Mouse (Mus musculus): ENCODE data around the gene S100a9. TPM values are rescaled to one million over a fixed set of nuclear protein-coding genes. Genes with fewer than 3 reads are reported as not detected.

Gene S100a9
- 2.1 and 11.5 TPM in 2 replicates for polyA plus RNA-seq (2015; fragmentation: Nextera tagmentation; extraction: Ambion mirVana)

DNA sequence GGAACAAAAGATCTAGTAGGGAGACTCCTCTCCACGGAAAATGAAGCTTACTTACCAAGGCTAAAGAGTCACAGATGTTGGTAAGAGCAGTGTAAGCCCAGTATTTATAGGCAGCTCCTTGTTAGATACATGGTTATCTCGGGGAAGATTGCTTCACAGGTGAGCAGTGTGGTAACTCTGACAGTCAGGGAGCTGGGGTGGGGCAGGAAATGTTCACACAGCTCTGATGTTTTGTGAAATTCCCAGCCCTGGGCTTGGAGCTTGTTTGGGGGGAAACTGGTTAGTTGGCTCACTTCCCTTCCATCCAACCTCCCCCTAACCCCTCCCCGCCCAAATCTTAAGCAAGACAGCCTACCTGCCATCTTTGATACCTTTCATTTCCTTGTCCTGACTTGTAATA is at the start of gene S100a9:
Gene S100a9 (minus strand): TSS at position 109 of the 400 bp plus-strand sequence.
- Histone ChIP-seq H3K4me2 (no peak within 1 kb of the TSS), H3K9me3 (no peaks in the 10 kb centered on the region), H3K27ac (no peak within 1 kb of the TSS), H3K4me3 (no peak within 1 kb of the TSS), H3K4me1 (no peaks in the 10 kb centered on the region), H3K36me3 (replicated peaks) (no peaks in the 10 kb centered on the region), H3K27me3 (replicated peaks) (no peaks in the 10 kb centered on the region), H3K9ac (no peak within 1 kb of the TSS)
- no peak for ATAC-seq (replicated peaks)
- WGBS, result 71% methylated on average over 3 of the region's 3 CpGs

DNA sequence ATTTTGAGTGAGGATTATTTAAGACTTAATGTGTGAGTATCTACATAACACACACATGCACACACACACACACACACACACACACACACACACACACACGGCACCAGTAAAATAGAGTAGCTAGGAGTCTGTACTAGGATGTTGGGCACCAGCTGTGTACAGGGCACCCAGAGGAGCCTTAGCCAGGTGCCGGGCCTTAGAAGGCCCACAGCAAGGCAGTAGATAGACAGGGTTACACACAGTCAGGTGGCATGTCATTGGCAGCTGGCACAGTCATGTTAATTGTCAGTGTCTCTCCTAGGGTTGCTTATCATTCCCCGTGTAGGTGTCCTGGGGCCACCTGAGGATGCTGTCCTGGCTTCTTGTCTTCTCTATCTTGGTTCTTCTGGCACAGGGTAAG is 31.1 kb upstream of the S100a9 start, which contains the start of gene Pglyrp4:
Gene Pglyrp4 (plus strand): TSS at position 301 of the 400 bp plus-strand sequence.
- no peak within 1 kb of the TSS for H3K9ac ChIP-seq
- no peak for ATAC-seq (replicated peaks)
- WGBS, result 85% methylated on average over 3 of the region's 3 CpGs

DNA sequence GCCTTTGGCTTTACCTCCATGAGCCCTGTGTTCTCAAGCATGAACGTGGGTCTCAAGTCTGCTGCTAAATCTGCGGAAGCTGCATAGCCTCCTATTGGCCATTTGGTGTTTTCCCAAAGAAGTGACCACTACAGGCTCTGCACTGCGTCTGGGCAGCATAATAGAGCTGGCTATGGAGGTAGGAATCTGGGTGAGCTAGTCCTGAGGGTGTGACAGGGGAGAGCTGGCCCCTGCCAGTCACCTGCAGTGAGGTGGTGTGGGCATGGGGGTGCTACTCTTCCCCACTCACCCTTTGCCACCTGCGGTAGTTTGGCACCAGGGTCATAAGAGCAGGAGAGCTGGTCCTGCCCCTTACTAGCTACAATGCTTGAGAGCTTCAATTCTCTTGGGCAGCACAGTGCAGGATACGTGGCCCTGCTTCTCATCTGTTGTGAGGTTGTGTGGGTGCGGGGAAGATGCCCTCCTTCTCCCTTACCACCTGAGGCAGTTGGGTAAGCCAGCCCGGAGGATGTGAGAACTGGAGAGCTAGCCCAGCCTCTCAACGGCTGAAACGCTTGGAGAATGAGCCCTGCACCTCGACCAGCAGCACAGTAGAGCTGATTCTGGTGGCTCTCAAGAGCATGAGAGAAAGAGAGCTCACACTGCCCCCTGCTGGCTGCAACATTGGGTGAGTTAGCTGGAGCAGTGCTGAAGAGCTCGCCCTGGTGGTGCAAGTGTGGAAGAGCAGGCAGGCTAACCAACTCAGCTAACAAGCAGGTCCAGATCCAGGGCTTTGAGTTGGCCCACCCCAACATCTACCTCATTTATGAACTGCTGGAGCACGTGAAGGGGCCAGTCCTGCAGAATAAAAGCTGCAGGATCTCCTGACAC is 14.3 kb upstream of the S100a9 start:
- H3K9me3 ChIP-seq, result no peaks in the 10 kb centered on the region
- H3K4me3 ChIP-seq, result no peak overlapping the region
- no peaks in the 10 kb centered on the region for H3K27me3 ChIP-seq (replicated peaks)
- 0 out of 2 replicates have a peak, but pooled peaks have one; percentile 54 for ATAC-seq (replicated peaks)
- no peak overlapping the region for H3K27ac ChIP-seq
- no peaks in the 10 kb centered on the region for H3K4me1 ChIP-seq
- no peak overlapping the region for H3K9ac ChIP-seq
- 49% methylated on average over 12 of the region's 12 CpGs for WGBS
- H3K36me3 ChIP-seq (replicated peaks), result no peaks in the 10 kb centered on the region
- no peak overlapping the region for H3K4me2 ChIP-seq

More for the DNA sequence above, 31.1 kb upstream of the S100a9 start, which contains the start of gene Pglyrp4:
- no peaks in the 10 kb centered on the region for H3K4me1 ChIP-seq
- H3K4me3 ChIP-seq, result no peak within 1 kb of the TSS
- H3K27me3 ChIP-seq (replicated peaks), result no peaks in the 10 kb centered on the region
- H3K9me3 ChIP-seq, result no peaks in the 10 kb centered on the region
- no peak within 1 kb of the TSS for H3K27ac ChIP-seq
- no peak within 1 kb of the TSS for H3K4me2 ChIP-seq
- H3K36me3 ChIP-seq (replicated peaks), result no peaks in the 10 kb centered on the region

DNA sequence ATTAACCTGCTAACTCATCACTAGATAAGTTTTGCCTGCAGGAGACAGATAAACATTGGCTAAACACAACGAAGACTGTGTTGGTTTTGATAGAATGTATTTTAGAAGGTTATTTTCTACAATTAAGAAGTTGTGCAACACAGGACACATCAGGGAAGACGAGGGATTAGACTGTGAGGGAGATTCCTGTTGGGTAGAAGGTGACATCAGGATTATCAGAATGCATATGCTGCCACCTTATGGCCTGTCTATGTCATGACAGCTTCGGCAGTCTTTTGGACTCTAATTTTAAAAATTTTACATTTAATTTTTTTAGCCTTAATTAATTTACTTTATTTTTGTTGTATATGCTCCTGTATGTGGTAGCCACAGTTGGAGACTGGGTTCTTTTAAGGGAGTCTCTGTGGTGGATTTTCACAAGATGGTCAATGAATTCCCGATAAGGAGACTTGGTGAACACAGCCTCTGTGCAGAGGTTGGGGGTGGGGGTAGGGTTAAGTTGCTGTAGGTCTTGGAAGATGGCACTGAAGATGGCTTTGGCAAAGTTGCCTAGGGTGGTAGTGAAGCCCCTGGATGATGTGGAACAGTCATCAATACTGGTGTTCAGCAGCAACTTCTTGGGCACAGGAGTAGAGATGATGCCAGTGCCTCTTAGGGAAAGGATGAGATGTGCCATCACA is 13.1 kb upstream of the S100a9 start:
- Histone ChIP-seq H3K27me3 (replicated peaks) (no peaks in the 10 kb centered on the region), H3K27ac (no peak overlapping the region), H3K9ac (no peak overlapping the region), H3K9me3 (no peaks in the 10 kb centered on the region), H3K4me1 (no peaks in the 10 kb centered on the region), H3K4me3 (no peak overlapping the region), H3K36me3 (replicated peaks) (no peaks in the 10 kb centered on the region), H3K4me2 (no peak overlapping the region)
- 28% methylated on average over 4 of the region's 4 CpGs for WGBS
- peak; percentile 73 for ATAC-seq (replicated peaks)

DNA sequence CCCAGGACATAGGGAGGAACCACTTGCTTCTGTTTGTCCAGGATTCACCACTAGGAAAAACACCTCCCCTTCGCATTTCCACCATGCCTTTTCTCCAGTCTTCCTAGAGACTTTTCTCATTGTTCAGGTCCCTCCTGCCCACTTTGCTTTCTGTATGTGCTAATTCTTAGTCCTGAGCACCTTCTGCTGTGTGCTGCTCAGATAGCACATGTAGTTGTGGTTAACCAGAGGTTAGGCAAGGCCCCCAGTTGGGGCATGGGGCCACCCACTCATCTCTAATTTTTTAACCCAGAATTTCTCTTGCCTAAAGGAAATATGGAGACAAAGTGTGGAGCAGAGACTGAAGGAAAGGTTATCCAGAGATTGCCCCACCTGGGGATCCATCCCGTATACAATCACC is 6.7 kb upstream of the S100a9 start:
- Histone ChIP-seq H3K4me2 (no peak overlapping the region), H3K9me3 (no peaks in the 10 kb centered on the region), H3K36me3 (replicated peaks) (no peaks in the 10 kb centered on the region), H3K27ac (no peak overlapping the region), H3K9ac (no peak overlapping the region), H3K4me3 (no peak overlapping the region), H3K27me3 (replicated peaks) (no peaks in the 10 kb centered on the region), H3K4me1 (no peaks in the 10 kb centered on the region)
- 87% methylated on average over 2 of the region's 2 CpGs for WGBS
- no peak for ATAC-seq (replicated peaks)

DNA sequence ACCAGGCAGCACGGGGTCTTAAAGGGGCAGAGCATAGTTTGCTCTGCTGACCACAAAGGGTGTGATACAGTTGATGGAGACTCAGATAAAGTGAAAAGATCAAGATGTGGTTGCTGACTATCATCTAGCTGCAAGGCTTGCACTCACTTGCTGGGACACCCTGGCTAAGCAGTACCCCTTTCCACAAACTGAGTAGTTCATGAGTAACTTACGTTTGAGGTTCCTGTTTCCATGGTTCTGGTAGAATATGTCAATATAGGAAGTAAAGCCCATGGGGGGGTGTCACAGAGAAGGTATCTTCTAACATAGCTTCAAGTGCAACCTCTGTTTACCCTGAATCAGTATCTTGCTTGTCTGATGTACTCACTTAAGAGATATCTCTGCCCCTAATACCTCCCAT is 2.0 kb downstream of the S100a9 start:
- no peaks in the 10 kb centered on the region for H3K27me3 ChIP-seq (replicated peaks)
- no peak overlapping the region for H3K4me2 ChIP-seq
- no peak for ATAC-seq (replicated peaks)
- H3K36me3 ChIP-seq (replicated peaks), result no peaks in the 10 kb centered on the region
- WGBS, result 80% methylated on average over 2 of the region's 2 CpGs
- no peak overlapping the region for H3K4me3 ChIP-seq
- no peaks in the 10 kb centered on the region for H3K9me3 ChIP-seq
- no peak overlapping the region for H3K9ac ChIP-seq
- no peak overlapping the region for H3K27ac ChIP-seq
- no peaks in the 10 kb centered on the region for H3K4me1 ChIP-seq

DNA sequence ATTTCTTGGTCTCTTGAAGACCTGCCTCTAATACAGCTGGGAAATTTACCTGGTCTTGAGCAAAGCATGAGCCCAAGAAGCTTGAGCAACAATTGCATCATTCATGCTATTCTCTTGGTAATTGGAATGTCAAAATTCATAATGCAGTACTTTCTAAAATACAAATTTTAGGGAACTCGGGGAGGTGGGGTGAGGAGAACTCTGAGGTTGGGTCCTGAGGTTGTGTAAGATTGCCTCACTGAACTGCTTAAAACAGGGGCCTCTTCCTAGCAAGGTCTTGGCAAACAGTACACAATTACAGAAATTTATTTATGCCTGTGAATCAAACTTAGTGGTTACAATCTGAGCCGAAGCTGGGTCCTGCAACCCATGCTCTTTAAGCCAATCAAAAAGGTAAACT is 8.7 kb downstream of the S100a9 start:
- H3K9me3 ChIP-seq, result no peaks in the 10 kb centered on the region
- no peak overlapping the region for H3K27ac ChIP-seq
- no peak overlapping the region for H3K4me2 ChIP-seq
- H3K9ac ChIP-seq, result no peak overlapping the region
- WGBS, result 78% methylated on average over 2 of the region's 2 CpGs
- H3K36me3 ChIP-seq (replicated peaks), result no peaks in the 10 kb centered on the region
- ATAC-seq (replicated peaks), result no peak
- no peaks in the 10 kb centered on the region for H3K27me3 ChIP-seq (replicated peaks)
- no peak overlapping the region for H3K4me3 ChIP-seq
- no peaks in the 10 kb centered on the region for H3K4me1 ChIP-seq

DNA sequence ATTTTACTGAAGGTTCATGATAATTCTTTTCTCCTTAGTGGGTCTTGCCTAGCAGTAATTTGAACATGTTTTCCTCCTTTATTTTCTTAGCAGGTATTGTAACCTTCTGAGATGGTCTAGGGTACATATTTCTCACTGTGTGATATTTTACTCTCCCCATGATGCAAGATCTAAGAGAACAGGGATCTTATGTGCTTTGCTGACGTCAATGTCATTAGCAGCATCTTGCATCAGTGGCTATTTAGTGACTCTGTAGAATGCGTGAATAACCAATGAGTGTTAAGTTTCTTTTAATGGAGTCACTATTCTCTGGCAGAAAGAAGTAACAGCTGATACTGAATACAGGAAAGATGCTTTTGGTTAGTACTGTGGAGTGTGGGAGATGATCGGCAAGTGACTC is 11.6 kb downstream of the S100a9 start:
- no peak overlapping the region for H3K9ac ChIP-seq
- no peaks in the 10 kb centered on the region for H3K27me3 ChIP-seq (replicated peaks)
- no peak overlapping the region for H3K4me3 ChIP-seq
- H3K4me2 ChIP-seq, result no peak overlapping the region
- H3K27ac ChIP-seq, result no peak overlapping the region
- no peaks in the 10 kb centered on the region for H3K9me3 ChIP-seq
- H3K4me1 ChIP-seq, result no peaks in the 10 kb centered on the region
- H3K36me3 ChIP-seq (replicated peaks), result no peaks in the 10 kb centered on the region
- 85% methylated on average over 3 of the region's 3 CpGs for WGBS
- ATAC-seq (replicated peaks), result no peak

DNA sequence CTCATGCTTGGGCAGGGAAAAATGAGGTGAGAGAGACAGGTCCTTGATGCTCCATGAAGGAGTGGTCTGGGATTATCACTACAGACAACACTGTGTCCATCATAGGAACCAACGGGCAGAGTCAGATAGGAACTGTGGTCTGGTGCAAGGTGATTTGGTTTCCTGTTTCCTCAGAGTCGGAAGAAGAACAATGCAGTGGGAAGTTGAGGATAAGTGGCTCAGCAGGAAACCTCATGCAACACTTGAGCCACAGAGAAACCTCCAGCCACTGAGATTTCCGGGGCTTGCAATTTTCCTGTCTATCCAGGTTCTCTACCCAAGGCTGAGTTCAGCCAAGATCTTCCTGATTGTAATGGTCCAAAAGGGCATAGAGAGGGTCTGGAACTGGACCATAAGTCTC is 16.9 kb downstream of the S100a9 start:
- Histone ChIP-seq H3K9me3 (no peaks in the 10 kb centered on the region), H3K27me3 (replicated peaks) (no peaks in the 10 kb centered on the region), H3K4me1 (no peaks in the 10 kb centered on the region), H3K4me2 (no peak overlapping the region), H3K27ac (no peak overlapping the region), H3K36me3 (replicated peaks) (no peaks in the 10 kb centered on the region), H3K9ac (no peak overlapping the region), H3K4me3 (no peak overlapping the region)
- no peak for ATAC-seq (replicated peaks)
- WGBS, result 67% methylated on average over 3 of the region's 3 CpGs

DNA sequence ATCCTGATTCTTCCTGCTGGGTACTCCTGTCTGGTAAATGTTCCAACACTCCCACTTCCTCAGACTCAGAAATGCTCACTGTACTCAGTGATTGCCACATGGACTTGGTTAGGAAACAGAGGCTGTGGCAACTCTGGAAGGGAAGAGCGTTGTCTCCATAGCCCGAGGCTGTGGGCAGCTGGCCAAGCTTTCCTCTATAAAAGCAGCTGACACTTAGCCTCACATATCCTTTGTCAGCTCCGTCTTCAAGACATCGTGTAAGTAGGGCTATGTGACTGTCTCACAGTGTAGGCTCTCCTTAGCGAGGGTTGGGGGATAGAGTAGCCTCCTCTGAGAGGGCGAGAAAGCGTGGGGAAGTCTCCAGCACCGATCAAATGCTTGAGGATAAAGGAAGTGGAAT is 26.7 kb downstream of the S100a9 start, which contains the start of gene S100a8:
Gene S100a8 (plus strand): TSS at position 133 of the 400 bp plus-strand sequence.
- ATAC-seq (replicated peaks), result no peak
- Histone ChIP-seq H3K9ac (no peak within 1 kb of the TSS), H3K4me1 (no peaks in the 10 kb centered on the region), H3K4me3 (no peak within 1 kb of the TSS), H3K4me2 (no peak within 1 kb of the TSS), H3K9me3 (no peaks in the 10 kb centered on the region), H3K36me3 (replicated peaks) (no peaks in the 10 kb centered on the region), H3K27me3 (replicated peaks) (no peaks in the 10 kb centered on the region), H3K27ac (no peak within 1 kb of the TSS)
- 66% methylated on average over 8 of the region's 8 CpGs for WGBS

DNA sequence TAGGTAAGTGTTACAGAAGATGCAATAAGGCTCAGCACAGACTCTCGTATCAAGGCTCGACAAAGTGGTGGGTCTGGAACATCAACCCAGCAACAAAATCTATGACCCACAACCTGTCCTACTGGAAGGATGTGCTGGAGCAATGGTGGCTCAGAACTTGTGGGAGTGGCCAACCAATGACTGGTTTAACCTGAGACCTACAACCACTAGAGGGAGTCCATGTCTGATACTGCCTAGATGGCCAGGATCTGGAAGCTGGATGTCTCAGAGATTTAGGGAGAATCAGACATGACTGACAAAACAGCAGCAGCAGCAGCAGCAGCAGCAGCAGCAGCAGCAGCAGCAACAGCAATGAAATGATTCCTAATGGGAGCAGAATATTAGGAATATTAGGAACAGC is 31.3 kb downstream of the S100a9 start:
- Histone ChIP-seq H3K9ac (no peak overlapping the region), H3K4me2 (no peak overlapping the region), H3K27me3 (replicated peaks) (no peaks in the 10 kb centered on the region), H3K36me3 (replicated peaks) (no peaks in the 10 kb centered on the region), H3K4me3 (no peak overlapping the region), H3K4me1 (no peaks in the 10 kb centered on the region), H3K27ac (no peak overlapping the region), H3K9me3 (no peaks in the 10 kb centered on the region)
- 90% methylated on average over 2 of the region's 2 CpGs for WGBS
- no peak for ATAC-seq (replicated peaks)

DNA sequence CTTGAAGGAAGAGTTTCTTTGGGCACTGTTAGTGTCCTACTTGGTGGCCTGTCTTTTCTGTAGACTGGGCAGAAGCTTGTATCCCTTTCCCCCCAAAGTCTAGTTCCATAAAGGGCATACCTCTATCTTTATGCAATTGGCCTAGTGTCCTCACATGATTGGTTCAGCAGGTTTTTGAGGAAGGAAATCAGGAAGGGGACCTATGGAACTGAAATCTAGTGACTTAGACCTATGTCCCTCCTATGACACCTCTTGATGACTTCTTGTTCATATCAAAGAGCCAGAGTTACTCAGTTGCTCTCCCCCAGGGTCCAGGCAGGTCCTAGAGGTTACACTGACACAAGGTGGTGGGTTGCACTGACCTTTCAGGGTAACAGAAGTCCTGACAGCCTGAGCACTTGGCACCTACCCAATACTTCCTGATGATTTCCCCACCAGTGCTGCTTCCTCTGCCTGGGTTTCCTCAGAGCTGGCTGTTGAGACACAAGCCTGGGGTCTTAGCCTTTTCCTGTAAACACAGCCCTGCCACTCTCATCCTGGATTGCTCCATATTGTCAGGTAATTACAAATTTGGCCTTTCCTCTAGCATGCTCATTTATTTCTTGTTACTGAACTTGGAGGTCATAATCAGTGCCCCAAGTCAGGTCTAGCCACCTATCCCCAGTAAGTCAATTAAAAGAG is 36.0 kb downstream of the S100a9 start:
- no peak for ATAC-seq (replicated peaks)
- Histone ChIP-seq H3K27me3 (replicated peaks) (no peaks in the 10 kb centered on the region), H3K27ac (no peak overlapping the region), H3K9ac (no peak overlapping the region), H3K4me2 (no peak overlapping the region), H3K4me3 (no peak overlapping the region), H3K9me3 (no peaks in the 10 kb centered on the region), H3K36me3 (replicated peaks) (no peaks in the 10 kb centered on the region), H3K4me1 (no peaks in the 10 kb centered on the region)
